Mouse (Mus musculus) bone marrow, adult 2 months (tissue): ENCODE results near the gene Sfmbt2.

Experiments
- CTCF ChIP-seq: fragments of 200-500 bp; IDR thresholded peaks from 2 replicates; pipeline ENCODE4 v1.5.1; 2011; ENCODE audit warnings: low read length, control low read depth; ENCODE audit not compliant: control insufficient read depth, insufficient read depth
- POLR2A ChIP-seq: fragments of 200-500 bp; IDR thresholded peaks from 2 replicates; pipeline ENCODE4 v1.6.1; 2011; ENCODE audit warnings: low read depth, mild to moderate bottlenecking, control low read depth, low read length, borderline replicate concordance; ENCODE audit not compliant: control insufficient read depth

DNA sequence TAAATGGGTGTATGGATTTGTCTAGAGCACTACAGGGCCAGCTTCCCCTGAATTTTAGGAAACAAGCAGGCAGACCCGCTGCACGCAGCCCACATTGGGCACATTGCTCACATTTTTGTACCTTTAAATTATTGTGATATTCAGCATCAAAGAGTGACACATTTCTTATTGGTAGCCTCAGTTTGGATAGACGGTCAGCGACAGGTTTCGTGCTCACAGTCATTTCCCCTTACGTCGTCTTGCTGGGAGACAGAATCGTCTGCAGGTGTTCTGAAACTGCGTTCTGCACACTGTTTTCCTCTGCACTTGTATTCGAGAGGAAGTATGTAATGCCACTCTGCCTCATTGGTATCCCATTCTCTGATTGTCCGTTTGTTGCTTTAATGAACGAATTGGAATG, 88.0 kb downstream of the Sfmbt2 start:
- no peak for TF ChIP-seq CTCF
- no peak for TF ChIP-seq POLR2A
